Mouse (Mus musculus): ENCODE data around the gene Abca8b. TPM values are rescaled to one million over a fixed set of nuclear protein-coding genes. Genes with fewer than 3 reads are reported as not detected.
"Not testable (repeated sequence)": the region's sequence is repeated elsewhere in the genome, so short reads cannot be mapped to it uniquely, and the experiment has no call there.

Gene Abca8b
- total RNA-seq (2022) = 10 to 100 TPM in 1 of 4 experiments, 1 to 10 TPM in 3; 6.9 to 10.4 (median 7.9) TPM

DNA sequence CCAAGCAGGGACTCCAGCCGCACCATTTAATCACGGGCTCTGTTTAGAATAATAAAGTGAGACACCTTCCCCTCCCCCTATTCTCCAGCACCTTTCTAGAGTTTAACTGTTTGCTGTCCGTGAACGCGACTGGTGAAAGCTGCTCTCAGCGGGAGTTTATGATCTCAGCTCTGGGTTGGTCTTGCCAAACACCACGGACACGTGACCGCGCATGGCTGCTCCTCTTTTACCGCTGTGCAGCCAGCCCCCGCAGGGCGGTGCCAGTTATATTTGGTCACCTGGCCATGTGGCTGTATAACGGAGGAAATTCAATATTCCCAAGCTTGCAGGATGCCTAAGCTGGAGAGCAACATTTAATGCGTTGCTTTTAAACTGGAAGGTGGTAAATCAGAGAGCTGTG, at the start of gene Abca8b:
Abca8b (minus strand) TSS at position 222 of the 400 bp plus-strand sequence.
- DNase-seq (ENCODE audit: low spot score) = peak; percentile 84

GRCm38 (mm10) chr11:110037795-110038194, 42.1 kb upstream of the Abca8b start:
- no peak for DNase-seq (ENCODE audit: low spot score)

DNA sequence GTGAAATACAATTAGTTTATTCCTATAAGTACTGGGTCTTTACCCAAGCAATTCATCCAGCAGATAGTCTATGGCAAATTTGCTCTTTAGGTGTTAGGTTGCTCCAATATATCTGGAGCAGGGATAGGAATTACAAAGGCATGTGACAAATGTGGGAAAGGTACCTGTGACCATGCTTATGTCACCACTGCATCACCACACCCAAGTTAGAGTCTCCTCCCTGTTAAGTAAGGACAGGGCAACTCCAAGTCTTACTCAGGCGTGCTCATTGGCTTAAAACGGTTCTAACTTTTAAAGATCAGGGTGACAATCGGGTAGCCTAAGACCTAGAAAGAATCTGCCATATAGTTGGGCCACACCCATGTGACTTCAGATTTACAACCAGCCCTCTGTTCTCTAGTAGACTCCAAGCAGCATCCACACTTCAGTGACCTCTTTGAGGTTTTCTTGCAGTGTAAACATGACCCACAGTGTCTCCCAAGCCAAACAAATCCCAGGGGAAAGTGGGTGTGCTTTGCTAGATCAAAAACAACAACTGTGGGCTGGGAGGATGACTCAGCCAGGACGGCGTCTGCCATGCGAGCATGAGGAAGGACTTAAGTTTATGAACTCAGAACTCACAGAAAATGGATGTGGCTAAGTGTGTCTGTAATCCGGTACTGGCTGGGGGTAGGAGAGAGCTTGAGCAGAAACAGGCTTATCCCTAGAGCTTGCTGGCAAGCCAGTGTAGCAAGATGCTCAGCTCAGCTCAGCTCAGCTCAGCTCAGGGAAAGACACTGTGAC, 33.5 kb upstream of the Abca8b start:
- peak; percentile 44 for DNase-seq (ENCODE audit: low spot score)

- no peak for DNase-seq (ENCODE audit: low spot score)
Observed at GRCm38 (mm10) chr11:110010836-110011546, 15.3 kb upstream of the Abca8b start.

DNA sequence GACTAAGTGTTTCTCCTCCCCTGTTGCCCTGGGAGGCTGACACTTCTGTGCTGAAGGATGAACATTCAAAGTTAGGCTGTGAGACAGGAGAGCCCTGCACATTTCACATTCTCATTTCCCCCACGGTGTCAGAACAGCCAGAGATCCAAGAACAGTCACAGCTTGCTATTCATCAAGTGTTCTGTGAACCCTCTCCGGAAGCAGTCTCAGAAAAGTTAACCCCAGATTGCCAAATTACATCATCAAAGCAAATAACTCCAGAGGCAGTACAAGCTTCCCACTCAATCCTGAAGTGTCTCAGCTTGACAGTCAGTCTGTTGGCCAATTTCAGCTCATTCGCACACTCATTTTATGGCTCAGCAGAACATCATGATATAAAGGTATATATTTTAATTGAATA, 632 bp downstream of the Abca8b start:
- DNase-seq (ENCODE audit: low spot score) = peak; percentile 66

- DNase-seq (ENCODE audit: low spot score) = no peak
Observed at GRCm38 (mm10) chr11:109994014-109994413, 1.6 kb downstream of the Abca8b start.

GRCm38 (mm10) chr11:109991270-109991669, 4.4 kb downstream of the Abca8b start:
- no peak for DNase-seq (ENCODE audit: low spot score)

- no peak for DNase-seq (ENCODE audit: low spot score)
Observed at GRCm38 (mm10) chr11:109990256-109990655, 5.4 kb downstream of the Abca8b start.

GRCm38 (mm10) chr11:109988164-109988563, 7.5 kb downstream of the Abca8b start:
- DNase-seq (ENCODE audit: low spot score) = no peak

DNA sequence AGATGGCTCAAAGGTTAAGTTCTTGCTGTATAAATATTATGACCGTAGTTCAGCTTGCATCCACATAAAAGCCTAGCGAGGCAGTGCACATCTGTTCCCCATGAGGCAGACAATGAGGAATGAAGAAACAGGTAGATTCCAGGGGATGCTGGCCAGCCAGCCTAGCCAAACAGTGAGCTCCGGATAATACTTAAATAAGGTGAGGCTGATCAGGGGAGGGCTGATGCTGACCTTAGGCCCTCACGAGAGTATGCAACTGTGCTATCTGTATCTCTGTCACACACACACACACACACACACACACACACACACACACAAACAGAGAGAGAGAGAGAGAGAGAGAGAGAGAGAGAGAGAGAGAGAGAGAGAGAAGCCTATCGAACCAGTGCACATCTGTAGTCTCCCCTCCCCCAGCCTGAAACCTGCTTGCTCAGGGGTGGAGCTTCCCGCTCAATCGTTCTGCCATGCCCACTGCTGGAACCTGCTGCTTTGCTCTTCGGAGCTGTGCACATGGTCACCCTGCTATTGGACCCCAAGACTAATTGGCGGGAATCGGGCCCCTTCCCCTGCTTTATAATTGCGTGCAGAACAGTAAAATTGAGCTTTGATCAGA, 8.1 kb downstream of the Abca8b start:
- not testable (repeated sequence) for DNase-seq (ENCODE audit: low spot score)

DNA sequence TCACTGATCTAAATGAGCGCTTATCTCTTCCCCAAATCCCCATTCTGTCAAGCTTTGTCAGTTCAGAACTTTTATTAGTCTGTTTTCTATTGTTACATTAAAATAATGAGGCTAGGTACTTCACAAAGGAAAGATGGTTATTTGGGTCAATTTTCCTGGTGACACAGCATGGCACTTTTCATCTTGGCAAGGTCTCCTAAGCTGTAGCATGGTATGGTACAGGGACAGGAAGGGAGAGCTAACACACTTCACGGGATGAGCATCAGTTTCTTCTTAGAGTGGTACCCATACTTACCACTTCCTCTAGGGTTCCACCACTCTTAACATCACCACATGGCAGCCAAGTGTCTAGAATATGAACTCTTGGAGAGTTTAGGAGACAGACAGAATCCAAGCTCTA, 13.8 kb downstream of the Abca8b start:
- no peak for DNase-seq (ENCODE audit: low spot score)

GRCm38 (mm10) chr11:109970521-109970920, 25.1 kb downstream of the Abca8b start:
- DNase-seq (ENCODE audit: low spot score) = no peak

- DNase-seq (ENCODE audit: low spot score) = no peak
Observed at GRCm38 (mm10) chr11:109961495-109962492, 33.9 kb downstream of the Abca8b start.

DNA sequence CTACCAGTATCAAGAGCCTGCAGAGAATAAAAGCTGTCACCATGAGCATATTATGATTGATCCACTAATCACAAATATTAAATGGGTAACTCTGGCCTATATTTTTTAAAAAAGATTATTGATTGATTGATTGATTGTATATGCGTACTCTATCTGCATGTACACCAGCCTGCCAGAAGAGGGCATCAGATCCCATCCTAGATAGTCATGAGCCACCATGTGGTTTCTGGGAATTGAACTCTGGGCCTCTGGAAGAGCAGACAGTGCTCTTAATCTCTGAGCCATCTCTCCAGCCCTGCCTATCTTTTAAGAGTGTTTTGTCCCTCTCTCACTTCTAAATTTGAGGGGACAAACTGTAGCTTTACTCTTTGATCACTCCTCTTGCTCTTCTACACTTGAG, 40.5 kb downstream of the Abca8b start:
- DNase-seq (ENCODE audit: low spot score) = no peak

DNA sequence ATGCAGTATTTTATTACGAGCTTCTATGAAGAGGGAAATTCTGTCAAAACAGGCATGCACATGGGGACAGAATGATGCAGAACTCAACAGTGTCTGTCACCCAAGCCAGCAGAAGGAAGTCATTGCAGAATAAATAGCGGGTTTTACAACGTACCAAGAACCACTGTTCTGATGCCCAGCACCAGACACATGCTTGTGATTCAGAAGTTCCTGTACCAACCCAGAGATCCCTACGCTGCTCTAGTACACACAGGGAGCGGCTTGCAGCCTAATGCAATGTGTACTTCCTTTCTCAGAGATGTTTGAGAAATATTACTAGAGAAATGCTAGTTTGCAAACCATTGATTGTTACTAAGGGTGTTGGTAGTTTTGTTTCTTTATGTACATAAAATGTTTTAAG, 58.7 kb downstream of the Abca8b start:
- no peak for DNase-seq (ENCODE audit: low spot score)

DNA sequence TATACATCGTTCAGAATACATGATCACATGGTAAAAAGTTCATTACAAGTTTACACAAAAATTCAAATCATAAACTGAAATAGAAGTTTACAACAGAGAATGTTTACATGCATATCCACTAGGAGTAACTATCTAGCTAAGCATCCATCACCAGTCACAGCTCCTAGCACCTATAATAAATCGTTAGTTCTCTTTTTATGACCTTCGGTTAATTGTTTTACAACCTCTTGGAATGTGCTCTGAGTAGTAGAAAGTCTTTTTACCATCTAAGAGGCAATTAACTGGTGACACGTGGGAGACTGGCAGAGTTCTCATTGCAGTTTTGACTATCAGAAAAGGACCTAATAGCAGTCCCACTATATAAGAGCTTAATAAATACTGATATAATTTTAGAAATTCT, 62.4 kb downstream of the Abca8b start:
- not testable (repeated sequence) for DNase-seq (ENCODE audit: low spot score)

GRCm38 (mm10) chr11:109928489-109928888, 67.2 kb downstream of the Abca8b start:
- DNase-seq (ENCODE audit: low spot score) = no peak

DNA sequence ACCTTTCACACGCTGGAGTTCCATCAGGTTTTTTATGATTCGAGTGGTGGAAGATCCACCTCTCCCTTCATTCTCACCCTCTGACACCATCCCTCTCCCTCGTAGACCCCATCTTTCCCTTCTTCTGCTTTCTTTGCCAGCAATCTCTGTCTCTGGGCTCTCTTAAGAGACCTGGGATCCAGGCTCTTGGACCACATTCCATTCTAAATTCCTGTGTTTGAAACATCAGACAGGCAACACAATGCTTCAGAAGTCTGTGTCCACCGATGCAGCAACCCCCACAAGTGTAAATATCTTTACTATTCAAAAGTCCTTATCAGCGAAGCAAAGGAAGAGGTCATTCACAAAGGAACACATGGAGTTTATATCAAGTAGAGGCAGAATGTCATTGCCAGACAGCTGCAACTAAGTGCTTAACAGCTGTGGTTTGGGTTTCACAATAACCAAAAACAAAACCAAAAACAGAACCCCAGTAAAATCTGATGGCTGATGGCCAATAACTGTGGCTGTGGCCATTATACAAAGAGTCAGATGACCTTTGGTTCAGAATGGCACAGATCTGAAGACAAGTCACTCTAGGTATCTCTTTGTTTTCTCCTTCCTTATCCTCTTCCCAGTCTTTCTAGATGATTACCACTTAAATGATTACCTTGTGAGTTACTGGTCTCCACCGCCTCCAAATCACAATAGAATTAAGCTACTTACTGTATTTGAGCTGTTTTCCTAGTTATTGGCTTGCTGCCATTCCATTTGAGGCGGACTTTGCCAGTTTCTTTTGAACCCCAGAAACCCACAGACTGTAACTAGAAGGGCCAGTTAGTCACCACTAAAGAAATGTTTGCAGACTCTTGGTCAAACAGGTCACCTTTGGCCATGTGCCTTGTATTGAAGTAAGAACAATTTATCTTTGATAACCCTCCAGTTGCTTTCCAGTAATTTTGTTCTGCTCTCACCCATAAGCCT, 68.6 kb downstream of the Abca8b start:
- peak; percentile 70 for DNase-seq (ENCODE audit: low spot score)

DNA sequence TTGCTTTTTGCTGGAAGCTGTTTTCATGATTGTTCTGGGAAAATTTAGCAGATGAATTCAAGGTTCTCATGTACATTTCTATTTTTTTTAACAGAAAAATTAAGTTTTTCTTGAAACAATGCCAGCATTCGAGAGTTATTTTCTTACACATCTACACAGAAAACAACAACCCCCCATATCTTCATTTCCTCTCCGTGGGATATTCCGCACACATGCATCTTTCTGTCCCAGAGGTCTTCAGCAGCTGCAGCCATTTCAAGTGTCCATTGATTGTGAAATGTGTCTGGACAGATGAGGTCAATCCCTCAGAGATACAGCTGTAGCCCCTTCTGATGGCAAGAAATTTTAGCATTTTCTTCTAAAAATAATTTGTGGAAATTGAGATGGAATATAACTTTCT, 73.4 kb downstream of the Abca8b start:
- DNase-seq (ENCODE audit: low spot score) = peak; percentile 42

DNA sequence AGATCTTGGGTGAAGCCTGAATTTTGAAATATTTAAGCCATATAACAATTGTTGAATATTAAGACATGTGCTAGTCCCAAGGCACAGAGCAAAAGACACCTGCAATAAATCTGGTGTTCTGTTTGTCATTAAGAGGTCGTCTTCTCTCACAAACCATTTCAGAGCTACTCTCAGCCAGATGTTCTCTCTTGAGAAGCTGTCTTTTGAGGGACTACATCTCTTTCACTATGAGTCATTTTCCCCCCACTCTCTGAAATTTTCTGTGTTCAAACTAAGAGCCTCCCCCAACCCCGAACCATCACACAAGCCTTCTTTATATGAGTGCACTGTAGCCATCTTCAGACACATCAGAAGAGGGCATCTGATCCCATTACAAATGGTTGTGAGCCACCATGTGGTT, 76.2 kb downstream of the Abca8b start:
- DNase-seq (ENCODE audit: low spot score) = no peak
